Mouse (Mus musculus) spleen, adult 2 months (tissue): ENCODE results near the gene Prkab1.

Experiments used
- CTCF ChIP-seq: fragments of 200-500 bp; IDR thresholded peaks from 2 replicates; pipeline ENCODE4 v1.5.1; 2011; ENCODE audit warnings: mild to moderate bottlenecking, inconsistent platforms; ENCODE audit not compliant: insufficient read depth, insufficient read length, insufficient replicate concordance; ENCODE audit errors: extremely low read depth
- POLR2A ChIP-seq: fragments of 200-500 bp; IDR thresholded peaks from 2 replicates; pipeline ENCODE4 v1.6.1; 2011; ENCODE audit warnings: low read depth, low read length, inconsistent platforms

GRCm38 (mm10) chr5:115979134-115979696 lies 45.1 kb downstream of the Prkab1 start:
- TF ChIP-seq POLR2A (no peak), CTCF (peak; percentile 66; the same call in 1 of the 2 replicates)
